Mouse (Mus musculus): ENCODE data around the gene Mmp14.

The Mmp14 gene

GRCm38 (mm10) chr14:54412629-54413170 is 18.7 kb upstream of the Mmp14 start:
- in situ Hi-C loops (cut with MboI, MseI), result no loop called here

DNA sequence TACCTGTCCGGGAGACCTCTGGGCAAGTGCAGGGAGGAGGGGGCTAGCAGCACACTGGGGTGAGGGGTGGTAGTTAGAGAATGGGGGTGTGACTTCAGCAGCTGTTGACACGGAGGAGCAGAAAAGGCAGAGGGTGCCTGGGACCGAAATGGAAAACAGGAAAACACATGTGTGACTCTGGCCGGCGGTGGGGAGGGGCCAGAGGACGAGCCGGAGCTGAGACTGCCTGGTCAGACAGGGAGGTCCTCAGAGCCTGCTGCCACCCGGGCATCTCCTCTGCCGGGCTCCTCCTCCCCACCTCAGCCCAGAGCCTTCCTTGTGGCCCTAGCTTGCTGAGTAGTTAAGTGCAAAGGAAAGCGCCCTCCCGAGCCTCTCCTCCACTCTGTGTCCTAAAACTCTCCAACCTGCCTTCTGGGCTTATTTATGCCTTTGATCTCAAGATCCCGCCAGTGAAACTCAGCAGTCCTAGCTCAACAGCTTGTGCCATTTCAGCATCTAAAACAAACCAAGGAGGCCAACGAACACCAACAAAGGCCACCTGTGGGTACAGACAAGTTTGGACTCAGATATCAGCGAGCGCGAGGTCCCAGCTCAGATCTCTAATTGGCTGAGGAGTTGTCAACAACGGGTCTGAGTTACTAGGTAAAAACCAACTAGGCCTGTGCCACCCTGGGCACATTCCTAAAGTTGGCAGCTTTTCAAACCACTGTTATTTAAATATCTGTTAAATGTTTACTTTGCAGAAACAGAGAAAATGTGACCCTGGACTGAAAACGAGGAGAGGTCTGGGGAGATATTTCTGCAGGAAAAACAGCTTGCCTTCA is 17.3 kb upstream of the Mmp14 start:
- in situ Hi-C loops (cut with MboI, MseI), result no loop called here

DNA sequence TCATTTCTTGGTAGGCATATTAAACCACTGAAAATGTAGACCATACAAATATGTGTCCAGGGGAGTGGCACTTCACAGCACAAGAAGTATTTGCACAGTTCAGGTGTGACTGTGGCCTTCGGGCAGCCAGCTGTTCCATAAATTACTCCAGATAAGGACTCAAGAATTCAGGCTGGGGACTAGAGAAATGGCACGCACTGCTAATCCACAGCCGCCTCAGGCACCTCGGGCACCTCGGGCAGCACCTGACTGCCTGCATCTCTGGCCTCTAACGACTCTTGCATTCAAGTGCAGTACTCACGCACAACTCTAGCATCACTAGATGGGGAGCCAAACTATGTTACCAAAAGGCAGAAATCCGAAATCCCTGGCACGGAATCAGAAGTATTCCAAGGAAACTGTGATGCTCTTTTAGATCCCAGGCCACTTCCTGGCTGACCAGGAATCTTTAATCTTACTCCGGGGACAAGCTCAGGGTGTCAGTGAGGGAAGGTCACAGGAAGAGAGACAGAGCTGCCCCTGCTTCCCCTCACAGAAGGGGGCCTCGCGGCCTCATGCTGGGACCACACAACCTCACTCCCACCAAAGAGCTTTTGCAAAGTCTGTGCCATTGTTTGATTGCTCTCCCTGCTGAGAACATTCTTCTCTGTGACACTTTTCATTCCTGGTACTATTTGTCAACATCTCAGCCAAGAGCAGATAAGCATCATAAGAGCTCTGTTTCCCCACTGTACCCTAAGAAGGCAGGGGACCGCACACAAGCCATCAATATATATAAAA is 16.0 kb upstream of the Mmp14 start:
- in situ Hi-C loops (cut with MboI, MseI), result loop anchor here in 1 of 2 experiments (5.0 kb wide), 1 partner anchor 82 kb away; no protein-coding TSS in a partner anchor

DNA sequence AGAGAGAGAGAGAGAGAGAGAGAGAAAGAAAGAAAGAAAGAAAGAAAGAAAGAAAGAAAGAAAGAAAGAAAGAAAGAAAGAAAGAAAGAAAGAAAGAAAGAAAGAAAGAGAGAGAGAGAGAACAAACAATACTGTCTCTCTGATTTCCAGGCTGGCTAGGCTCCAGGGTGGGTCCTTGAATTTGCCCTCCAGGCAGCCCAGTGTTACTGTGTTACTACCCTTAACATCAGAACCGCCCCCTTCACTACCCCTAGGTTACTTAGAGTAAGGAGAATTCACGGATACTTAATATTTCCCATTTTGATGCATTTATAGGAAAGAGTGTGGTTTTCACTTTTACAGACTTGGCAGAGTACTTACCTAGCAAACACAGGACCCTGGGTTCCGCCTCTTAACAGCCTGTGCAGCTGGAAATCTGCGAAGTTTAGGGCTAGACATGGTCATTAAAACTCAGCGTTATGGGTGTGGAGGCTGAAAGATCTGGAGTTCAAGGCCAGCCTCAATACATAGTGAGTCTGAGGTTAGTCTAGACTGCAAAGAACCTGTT is 15.1 kb upstream of the Mmp14 start:
- in situ Hi-C loops (cut with MboI, MseI), result loop anchor here in 1 of 2 experiments (5.0 kb wide), 1 partner anchor 81 kb away; no protein-coding TSS in a partner anchor

DNA sequence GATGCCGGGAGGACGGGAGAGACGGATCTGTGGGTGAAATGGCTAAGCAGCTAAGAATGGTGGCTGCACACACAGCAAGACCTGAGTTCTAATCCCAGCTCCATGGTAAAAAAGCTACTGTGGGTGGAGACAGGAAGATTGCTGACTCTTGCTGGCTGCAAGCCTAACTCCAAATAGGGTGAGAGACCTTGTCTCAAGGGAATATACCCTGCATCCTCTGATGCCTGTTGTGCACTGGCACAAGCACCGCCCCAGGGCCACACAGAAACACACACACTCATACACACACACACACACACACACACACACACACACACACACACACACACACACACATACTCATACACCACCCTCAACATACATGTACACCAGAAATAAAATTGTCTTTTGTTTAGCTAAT is 14.6 kb upstream of the Mmp14 start:
- in situ Hi-C loops (cut with MboI, MseI), result loop anchor here in 1 of 2 experiments (5.0 kb wide), 1 partner anchor 80 kb away; no protein-coding TSS in a partner anchor

- in situ Hi-C loops (cut with MboI, MseI), result loop anchor here in 1 of 2 experiments (5.0 kb wide), 1 partner anchor 80 kb away; no protein-coding TSS in a partner anchor
Measured at GRCm38 (mm10) chr14:54417623-54418081, 13.8 kb upstream of the Mmp14 start, which contains the start of gene Slc7a7. Slc7a7 (minus strand) TSS chr14:54417780.

DNA sequence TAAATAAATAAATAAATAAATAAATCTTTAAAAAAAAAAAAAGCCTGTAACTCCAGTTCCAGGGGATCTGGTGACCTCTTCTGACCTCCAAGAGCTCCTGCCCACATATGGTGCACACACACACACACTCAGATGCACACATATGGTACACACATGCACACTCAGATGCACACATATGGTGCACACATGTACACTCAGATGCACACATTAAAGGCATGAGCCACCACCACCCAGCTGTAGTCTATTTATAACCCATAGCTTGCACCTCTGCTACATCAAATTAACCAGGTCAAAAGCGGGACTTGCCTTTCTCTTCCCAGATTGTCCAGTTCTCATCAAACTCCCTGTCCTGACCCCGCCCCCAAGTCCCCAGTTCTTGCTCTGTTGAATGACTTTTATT is 10.4 kb upstream of the Mmp14 start:
- in situ Hi-C loops (cut with MboI, MseI), result loop anchor here in 1 of 2 experiments (10.0 kb wide), 1 partner anchor 186 kb away; no protein-coding TSS in a partner anchor

- in situ Hi-C loops (cut with MboI, MseI), result loop anchor here in 1 of 2 experiments (10.0 kb wide), 1 partner anchor 189 kb away; no protein-coding TSS in a partner anchor
Measured at GRCm38 (mm10) chr14:54423406-54423805, 8.0 kb upstream of the Mmp14 start.

DNA sequence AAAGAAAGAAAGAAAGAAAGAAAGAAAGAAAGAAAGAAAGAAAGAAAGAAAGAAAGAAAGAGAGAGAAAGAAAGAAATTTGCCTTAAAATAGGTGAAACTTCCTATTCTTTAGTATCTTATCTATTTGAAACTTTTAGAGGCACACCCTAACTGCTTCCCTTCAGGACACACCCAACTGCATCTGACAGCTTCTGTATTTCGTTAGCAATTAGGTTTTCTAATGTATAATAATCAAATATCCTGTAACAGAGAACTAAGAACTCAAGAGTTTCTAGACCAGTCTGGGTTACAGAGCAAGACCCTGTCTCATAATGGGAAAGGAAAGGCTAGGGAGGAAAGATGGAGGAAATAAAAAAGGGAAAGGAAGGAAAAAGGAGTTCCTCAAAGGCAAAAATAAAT is 6.8 kb upstream of the Mmp14 start:
- in situ Hi-C loops (cut with MboI, MseI), result loop anchor here in 1 of 2 experiments (10.0 kb wide), 1 partner anchor 190 kb away; no protein-coding TSS in a partner anchor

DNA sequence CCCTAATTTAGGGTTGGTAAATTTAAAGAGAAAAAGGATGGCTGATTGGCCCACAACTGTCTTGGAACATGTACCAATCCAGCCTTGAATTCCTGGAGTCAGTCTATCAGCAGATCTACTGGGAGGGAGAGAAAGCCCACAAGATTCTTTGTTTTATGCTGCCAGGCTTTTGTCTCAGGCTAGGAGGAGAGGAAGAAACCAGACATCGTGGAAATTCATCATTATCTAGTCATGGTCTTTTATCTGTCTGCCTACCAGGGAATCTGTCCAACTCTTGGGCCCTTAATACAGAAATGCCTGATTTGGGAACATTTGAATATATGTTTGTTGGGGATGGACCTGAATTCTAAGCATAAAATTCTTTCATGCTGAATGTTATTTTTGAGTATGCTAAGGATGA is 5.9 kb upstream of the Mmp14 start:
- in situ Hi-C loops (cut with MboI, MseI), result loop anchor here in 1 of 2 experiments (10.0 kb wide), 1 partner anchor 191 kb away; no protein-coding TSS in a partner anchor

- in situ Hi-C loops (cut with MboI, MseI), result loop anchor here in 1 of 2 experiments (10.0 kb wide), 1 partner anchor 191 kb away; no protein-coding TSS in a partner anchor
Measured at GRCm38 (mm10) chr14:54426003-54426688, 5.3 kb upstream of the Mmp14 start.

- in situ Hi-C loops (cut with MboI, MseI), result loop anchor here in 1 of 2 experiments (10.0 kb wide), 1 partner anchor 192 kb away; no protein-coding TSS in a partner anchor
Measured at GRCm38 (mm10) chr14:54426689-54427398, 4.6 kb upstream of the Mmp14 start, which contains the start of gene Mrpl52. Mrpl52 (plus strand) TSS chr14:54426909.

DNA sequence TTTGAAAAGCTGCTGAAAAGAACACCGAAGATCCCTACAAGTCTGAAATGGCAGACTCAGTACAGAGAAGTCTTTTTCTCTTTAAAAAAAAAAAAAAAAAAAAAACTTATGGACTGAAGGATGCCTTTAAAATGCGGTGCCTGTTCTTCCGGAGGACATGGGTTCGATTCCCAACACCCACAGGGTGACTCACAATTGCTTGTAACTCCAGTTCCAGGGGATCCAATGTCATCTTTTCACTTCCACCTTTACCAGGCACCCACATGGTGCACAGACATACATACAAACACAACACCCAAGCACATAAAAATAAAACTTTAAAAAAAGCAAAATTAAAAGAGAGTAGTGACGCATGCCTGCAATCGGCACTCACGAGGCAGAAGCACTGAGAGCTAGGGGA is 3.7 kb upstream of the Mmp14 start:
- in situ Hi-C loops (cut with MboI, MseI), result loop anchor here in 1 of 2 experiments (10.0 kb wide), 1 partner anchor 193 kb away; no protein-coding TSS in a partner anchor

DNA sequence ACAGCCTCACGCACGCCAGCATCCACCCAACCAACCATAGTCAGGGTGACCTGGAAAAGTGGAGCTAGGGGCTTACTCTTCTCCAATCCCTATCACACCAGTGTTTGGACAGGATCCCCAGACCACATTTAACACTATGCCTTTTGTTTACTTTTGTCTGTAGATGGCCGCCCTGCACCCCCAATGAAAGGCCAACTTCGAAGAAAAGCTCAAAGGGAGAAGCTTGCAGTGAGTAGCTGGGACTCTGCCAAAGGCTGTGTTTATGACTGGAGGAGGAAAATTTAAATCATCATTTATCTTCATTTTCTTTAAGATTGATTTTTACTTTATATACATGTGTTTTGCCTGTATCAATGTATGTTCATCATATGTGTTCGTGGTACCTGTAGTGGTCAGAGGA is 3.0 kb upstream of the Mmp14 start:
- in situ Hi-C loops (cut with MboI, MseI), result loop anchor here in 1 of 2 experiments (10.0 kb wide), 1 partner anchor 194 kb away; no protein-coding TSS in a partner anchor

DNA sequence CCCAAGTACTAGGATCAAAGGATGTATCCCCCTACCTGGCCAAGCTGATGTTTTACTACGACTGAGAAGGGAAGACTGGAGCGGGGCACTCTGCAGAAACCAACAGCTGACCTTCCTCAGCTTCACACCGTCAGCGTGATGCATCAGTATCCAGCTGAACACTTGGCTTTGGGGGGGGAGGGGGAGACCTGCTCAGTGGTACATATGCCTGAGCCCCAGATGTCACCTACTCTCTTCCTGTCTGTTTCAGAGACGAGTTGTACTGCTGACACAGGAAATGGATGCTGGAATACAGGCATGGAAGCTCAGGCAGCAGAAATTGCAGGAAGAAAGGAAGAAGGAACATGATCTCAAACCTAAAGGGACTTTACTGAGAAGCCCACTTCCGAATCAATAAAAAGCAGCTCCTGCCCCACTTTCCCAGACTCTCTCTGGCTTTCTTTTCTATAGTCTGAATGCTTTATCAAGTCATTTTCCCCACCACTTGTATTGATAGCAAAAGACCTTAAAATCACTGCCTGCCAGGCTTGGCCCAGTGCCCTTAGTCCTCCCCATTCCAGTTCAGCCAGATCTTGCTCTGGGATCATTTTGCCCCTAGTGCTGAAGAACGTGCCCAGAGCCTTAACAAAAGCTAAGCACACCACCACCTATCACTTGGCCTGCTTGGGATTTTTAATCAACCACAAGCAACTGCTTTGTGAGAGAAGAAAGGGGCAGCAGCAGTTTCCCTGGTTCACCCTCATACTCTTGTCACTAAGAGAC is 1.9 kb upstream of the Mmp14 start:
- in situ Hi-C loops (cut with MboI, MseI), result loop anchor here in 1 of 2 experiments (10.0 kb wide), 1 partner anchor 195 kb away; no protein-coding TSS in a partner anchor

DNA sequence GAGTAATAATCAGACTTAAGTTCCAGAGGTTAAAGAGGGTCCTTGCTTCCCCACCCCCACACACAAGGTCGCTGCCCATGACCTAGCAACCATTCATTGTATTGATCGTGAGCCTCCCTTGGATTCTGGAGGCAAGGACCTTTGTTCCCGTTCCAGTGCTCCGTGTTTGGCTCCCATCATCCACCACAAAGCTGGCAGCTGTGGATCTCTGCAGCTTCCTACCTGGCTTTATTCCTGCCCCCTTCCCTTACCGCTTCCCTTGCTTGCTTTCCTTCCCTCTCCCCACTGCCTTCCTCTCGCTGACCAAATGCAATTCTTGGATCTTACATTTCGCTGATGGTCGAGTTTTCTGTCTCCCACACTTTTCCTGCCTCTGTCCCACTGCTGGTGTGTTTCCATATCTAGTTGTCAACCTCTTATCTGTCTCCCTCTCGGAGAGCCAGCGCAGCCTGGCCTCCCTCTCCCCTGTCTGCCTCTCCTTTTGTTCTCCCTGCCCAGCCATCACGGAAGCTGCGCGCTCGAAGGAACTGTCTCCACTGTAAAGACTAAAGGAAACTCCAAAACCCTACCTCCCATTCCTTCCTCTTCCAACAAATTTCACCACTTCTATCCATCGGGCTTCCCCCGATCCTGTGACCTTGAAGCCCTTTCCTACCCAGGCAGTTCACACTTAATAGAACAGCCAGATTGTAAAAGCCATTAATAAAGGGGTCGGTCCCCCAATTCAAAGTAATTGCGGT is 836 bp upstream of the Mmp14 start:
- in situ Hi-C loops (cut with MboI, MseI), result no loop called here

- in situ Hi-C loops (cut with MboI, MseI), result no loop called here
Measured at GRCm38 (mm10) chr14:54432078-54432836, 845 bp downstream of the Mmp14 start.

Measured in T-helper 17 cell (primary cell).